Mouse (Mus musculus): ENCODE data around the gene Adamts18.

GRCm38 (mm10) chr8:113768861-113769410 lies 79.6 kb downstream of the Adamts18 start:
- TF ChIP-seq MYOD1 (IDR thresholded peaks at IDR 0.05; ENCODE audit: control insufficient read depth, insufficient read length, low read depth) (no peak), MAX (IDR thresholded peaks at IDR 0.05) (no peak), USF1 (IDR thresholded peaks at IDR 0.05; ENCODE audit: low read depth) (no peak)
